Mouse (Mus musculus) adrenal gland, adult (tissue): ENCODE measurements around the gene Yod1.
A peak's percentile ranks its signal among the peaks of the same experiment; 100 is the strongest.

ENCODE experiments used
- DNase-seq, 2 experiments: peaks; one replicate each; pipeline ENCODE4 v3.0.0; 2022 to 2023; ENCODE audit warnings: low spot score in 1 of 2; ENCODE audit not compliant: inconsistent age in 2 of 2

Gene Yod1

GRCm38 (mm10) chr1:130767066-130767465, 49.9 kb downstream of the Yod1 start:
- peak in 1 of 2 experiments; percentile 52 for DNase-seq

GRCm38 (mm10) chr1:130769925-130770324, 52.8 kb downstream of the Yod1 start:
- DNase-seq = peak in 1 of 2 experiments; percentile 38

- DNase-seq = peak in 1 of 2 experiments; percentile 26
Observed at GRCm38 (mm10) chr1:130770487-130770886, 53.4 kb downstream of the Yod1 start.

DNA sequence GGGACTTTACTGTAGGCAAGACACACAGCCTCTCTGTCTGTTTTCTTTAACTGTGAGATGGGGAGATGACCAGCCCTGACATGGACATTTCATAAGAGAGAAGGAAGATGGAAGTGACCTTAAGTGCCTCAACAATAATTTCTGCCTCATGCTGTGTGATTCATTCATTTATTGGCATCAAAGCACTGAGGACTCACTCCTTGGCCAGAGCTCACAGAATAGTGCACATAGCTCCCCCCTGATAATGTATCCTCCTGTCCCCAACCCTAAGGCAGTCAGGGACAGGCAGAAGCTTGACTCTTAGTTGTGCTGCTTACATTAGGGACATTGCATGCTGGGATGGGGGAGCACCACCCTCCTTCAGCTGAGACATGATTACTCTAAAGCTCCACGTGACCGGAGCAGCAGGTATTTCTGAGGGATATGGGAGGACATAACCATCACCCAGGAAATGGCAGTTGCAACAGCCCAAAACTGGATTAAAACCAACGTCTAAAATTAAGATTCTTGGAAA, 53.9 kb downstream of the Yod1 start:
- peak; percentile 73 to 81 for DNase-seq
